Mouse (Mus musculus) heart, postnatal 25 days (tissue): ENCODE data around the gene Pik3cg. TPM values are rescaled to one million over a fixed set of nuclear protein-coding genes. Genes with fewer than 3 reads are reported as not detected.

Experiments used
- DNase-seq: peaks from one replicate; pipeline ENCODE4 v3.0.0; 2022; ENCODE audit warnings: low spot score
- intact Hi-C: fragments of 180-260 bp; cut with DNase I; formaldehyde crosslinking; loops from one replicate; pipeline ENCODE4 v1.15.1; 2025
- total RNA-seq, 2 experiments: library from RNA; stranded (reverse); gene quantifications; 2 replicates each; pipeline ENCODE4 v1.2.3; 2021

Pik3cg gene
- total RNA-seq, 2 experiments from 2014 or later = 2.0 TPM

GRCm38 (mm10) chr12:32163706-32164105, 44.8 kb downstream of the Pik3cg start:
- intact Hi-C loops = no loop called here
- DNase-seq = no peak

DNA sequence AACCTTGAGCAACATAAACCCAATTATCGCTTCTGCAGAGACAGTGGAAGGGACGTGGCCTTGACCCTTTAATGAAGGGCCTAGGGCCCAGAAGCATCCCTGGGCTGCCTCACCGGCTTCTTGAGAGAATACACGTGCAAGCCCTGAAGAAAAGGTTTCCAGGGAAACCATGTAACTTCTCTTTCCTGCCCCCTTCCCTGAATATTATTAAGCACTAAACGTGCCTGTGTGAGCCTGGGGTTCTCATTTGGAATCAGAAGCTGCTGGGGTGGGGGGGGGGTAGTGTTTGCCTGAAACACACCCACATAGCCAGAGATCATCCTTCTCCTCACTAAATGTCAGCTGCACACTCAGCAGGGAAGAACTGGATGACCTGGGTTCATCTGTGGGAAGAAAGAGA, 49.7 kb downstream of the Pik3cg start:
- intact Hi-C loops = no loop called here
- DNase-seq = no peak

- no peak for DNase-seq
- intact Hi-C loops = loop anchor here (10.0 kb wide), 1 partner anchor 98 kb away; no protein-coding TSS in a partner anchor
Observed at GRCm38 (mm10) chr12:32146606-32147005, 61.9 kb downstream of the Pik3cg start.

GRCm38 (mm10) chr12:32145651-32146050, 62.8 kb downstream of the Pik3cg start:
- intact Hi-C loops = loop anchor here (2.0 to 10.0 kb wide), 2 partner anchors 85 to 99 kb away; partner anchors contain the start of gene Prkar2b
- no peak for DNase-seq

GRCm38 (mm10) chr12:32144513-32144912, 63.9 kb downstream of the Pik3cg start:
- peak; percentile 34 for DNase-seq
- intact Hi-C loops = loop anchor here (1.0 to 10.0 kb wide), 3 partner anchors 84 to 176 kb away; partner anchors contain the start of gene Prkar2b

GRCm38 (mm10) chr12:32143782-32144181, 64.7 kb downstream of the Pik3cg start:
- intact Hi-C loops = loop anchor here (1.0 to 10.0 kb wide), 3 partner anchors 83 to 175 kb away; partner anchors contain the start of gene Prkar2b
- DNase-seq = no peak

GRCm38 (mm10) chr12:32143151-32143550, 65.3 kb downstream of the Pik3cg start:
- intact Hi-C loops = loop anchor here (10.0 kb wide), 1 partner anchor 102 kb away; no protein-coding TSS in a partner anchor

GRCm38 (mm10) chr12:32141766-32142165, 66.7 kb downstream of the Pik3cg start:
- intact Hi-C loops = loop anchor here (10.0 kb wide), 1 partner anchor 103 kb away; no protein-coding TSS in a partner anchor
- no peak for DNase-seq

More at GRCm38 (mm10) chr12:32143151-32143550, 65.3 kb downstream of the Pik3cg start:
- DNase-seq = no peak

- DNase-seq = no peak
- intact Hi-C loops = no loop called here
Observed at GRCm38 (mm10) chr12:32138831-32139230, 69.6 kb downstream of the Pik3cg start.

DNA sequence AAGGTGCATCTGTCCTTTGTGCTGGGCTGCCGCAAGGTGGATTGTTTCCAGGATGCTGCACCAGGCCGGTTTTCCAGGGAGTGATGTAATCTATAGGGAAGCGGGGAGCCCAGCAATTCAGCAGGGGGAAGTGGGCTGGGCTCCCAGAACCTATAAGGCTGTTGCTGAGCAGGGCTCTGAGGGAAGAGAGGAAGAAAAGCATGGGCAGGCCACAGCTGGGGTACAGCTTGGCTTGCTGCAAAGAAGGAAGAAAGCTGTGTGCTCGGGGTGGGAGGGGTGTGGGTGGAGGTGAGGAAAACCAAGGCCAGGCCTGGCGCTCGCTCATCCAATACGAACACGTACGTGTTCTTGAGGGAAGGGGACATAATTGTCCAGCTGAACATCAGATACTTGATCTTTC, 70.1 kb downstream of the Pik3cg start:
- intact Hi-C loops = no loop called here
- DNase-seq = no peak

DNA sequence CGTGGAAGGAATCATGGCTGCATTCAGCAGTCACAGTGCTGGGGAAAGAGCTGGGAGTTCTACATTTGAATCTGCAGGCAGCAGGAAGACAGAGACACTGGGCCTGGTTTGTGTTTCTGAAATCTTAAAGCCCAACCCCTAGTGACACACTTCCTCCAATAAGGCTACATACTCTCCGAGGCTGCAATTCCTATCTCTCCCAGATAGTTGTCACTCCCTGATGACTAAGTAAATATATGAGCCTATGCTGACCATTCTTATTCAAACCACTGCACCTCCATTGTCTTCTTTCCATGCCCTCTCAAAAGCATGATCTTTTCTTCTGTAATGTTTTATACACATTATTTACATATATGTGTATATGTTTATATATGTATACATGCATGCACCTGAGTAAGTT, 70.9 kb downstream of the Pik3cg start:
- no peak for DNase-seq
- intact Hi-C loops = no loop called here

GRCm38 (mm10) chr12:32127599-32128507, 80.6 kb downstream of the Pik3cg start:
- intact Hi-C loops = no loop called here
- DNase-seq = no peak

- intact Hi-C loops = no loop called here
- DNase-seq = no peak
Observed at GRCm38 (mm10) chr12:32127158-32127557, 81.3 kb downstream of the Pik3cg start.

DNA sequence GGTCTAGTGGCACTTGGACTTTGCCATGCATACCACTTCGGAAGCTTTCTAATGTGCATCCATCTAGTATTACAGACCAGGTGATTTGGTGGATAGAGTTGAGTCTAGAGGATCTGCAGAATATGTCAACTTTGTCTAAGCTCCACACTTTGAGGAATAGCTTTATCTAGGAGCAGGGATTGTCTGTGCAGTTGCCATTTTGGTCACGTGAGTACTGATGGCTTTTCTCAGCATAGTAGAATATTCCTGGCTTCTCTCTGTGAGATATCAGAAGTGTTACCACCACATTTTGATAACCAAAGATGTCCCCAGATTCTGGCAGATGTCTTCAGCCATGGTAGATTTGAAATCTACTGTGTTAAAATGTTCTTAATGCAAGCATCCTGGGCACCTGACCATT, 84.0 kb downstream of the Pik3cg start:
- intact Hi-C loops = no loop called here
- no peak for DNase-seq

DNA sequence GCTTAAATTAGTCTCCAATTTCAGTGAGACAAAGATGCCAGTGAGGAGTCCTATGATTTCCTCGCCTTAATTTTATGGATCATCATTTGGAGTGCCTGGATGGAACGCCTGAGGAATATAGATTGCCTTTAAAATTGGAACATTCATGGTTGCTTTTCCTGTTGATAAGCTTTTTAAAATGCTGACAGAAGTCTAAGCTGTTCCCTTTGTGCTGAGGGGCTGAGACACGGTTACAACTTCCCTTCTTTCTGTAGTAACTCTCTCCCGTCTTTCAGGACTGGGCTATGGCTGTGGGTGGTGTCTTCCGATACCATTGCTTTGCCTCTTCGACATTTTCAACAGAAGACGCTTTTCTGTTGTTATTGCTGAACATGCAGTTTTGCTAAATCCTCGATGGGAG, 84.4 kb downstream of the Pik3cg start:
- no peak for DNase-seq
- intact Hi-C loops = no loop called here

- peak; percentile 42 for DNase-seq
- intact Hi-C loops = no loop called here
Observed at GRCm38 (mm10) chr12:32123559-32123958, 84.9 kb downstream of the Pik3cg start.

Other genes starting within 250 kb of the Pik3cg start
- 1 to 10 TPM; 5.3 to 6.2 TPM for gene Prkar2b, start 147.4 kb downstream of the Pik3cg start, total RNA-seq
- gene Ccdc71l, start 170.0 kb upstream of the Pik3cg start, total RNA-seq = 10 to 100 TPM; 10.3 to 11.4 TPM